Mouse (Mus musculus) MEL (cell line): ENCODE data around the gene Tmem132c. TPM values are rescaled to one million over a fixed set of nuclear protein-coding genes. Genes with fewer than 3 reads are reported as not detected.

ENCODE experiments used
- DNase-seq: peaks from one replicate; pipeline ENCODE4 v3.0.0; 2011; ENCODE audit warnings: low read depth, low spot score
- H3K27ac ChIP-seq: 2 replicates; pipeline ENCODE4 v1.5.1; 2012; ENCODE audit warnings: low read depth, mild to moderate bottlenecking, control low read depth, low read length, moderate library complexity; ENCODE audit not compliant: control insufficient read depth
- H3K27me3 ChIP-seq, 2 experiments: fragments of 150-350 bp in 1 of 2; sonication (generic) in 1 of 2; 2 replicates each; pipeline ENCODE4 v1.6.1; 2012; ENCODE audit warnings: low read length in 2 of 2, mild to moderate bottlenecking in 2 of 2, improper control_type of control experiment in 1 of 2, moderate library complexity in 1 of 2; ENCODE audit not compliant: insufficient read depth in 2 of 2, control insufficient read depth in 1 of 2
- H3K36me3 ChIP-seq, 2 experiments: 2 replicates each; pipeline ENCODE4 v1.6.1; 2012 to 2014; ENCODE audit warnings: low read length in 2 of 2, improper control_type of control experiment in 1 of 2, inconsistent platforms in 1 of 2, mild to moderate bottlenecking in 1 of 2; ENCODE audit not compliant: insufficient read depth in 2 of 2, control insufficient read depth in 1 of 2
- H3K4me1 ChIP-seq, 2 experiments: fragments of 150-350 bp in 1 of 2; sonication (generic) in 1 of 2; 2 replicates each; pipeline ENCODE4 v1.6.1; 2012; ENCODE audit warnings: low read length in 2 of 2, improper control_type of control experiment in 1 of 2, mild to moderate bottlenecking in 1 of 2; ENCODE audit not compliant: insufficient read depth in 2 of 2, control insufficient read depth in 1 of 2
- H3K4me3 ChIP-seq, 2 experiments: fragments of 150-350 bp in 1 of 2; sonication (generic) in 1 of 2; 2 replicates each; pipeline ENCODE4 v1.5.1; 2012; ENCODE audit warnings: low read depth in 2 of 2, low read length in 2 of 2, mild to moderate bottlenecking in 2 of 2, moderate library complexity in 2 of 2, control low read depth in 1 of 2, improper control_type of control experiment in 1 of 2; ENCODE audit not compliant: control insufficient read depth in 1 of 2, insufficient read depth in 1 of 2
- H3K79me2 ChIP-seq: 2 replicates; pipeline ENCODE4 v1.6.1; 2012; ENCODE audit warnings: mild to moderate bottlenecking, low read length, moderate library complexity; ENCODE audit not compliant: control insufficient read depth, poor library complexity, insufficient read depth
- H3K9ac ChIP-seq: 2 replicates; pipeline ENCODE4 v1.6.1; 2012; ENCODE audit warnings: low read depth, mild to moderate bottlenecking, control low read depth, low read length, moderate library complexity; ENCODE audit not compliant: control insufficient read depth, poor library complexity, severe bottlenecking
- H3K9me3 ChIP-seq: fragments of 150-350 bp; sonication (generic); replicated peaks from 2 replicates; pipeline ENCODE4 v1.6.1; 2012; ENCODE audit warnings: mild to moderate bottlenecking, low read length, improper control_type of control experiment, moderate library complexity; ENCODE audit not compliant: insufficient read depth
- BHLHE40 ChIP-seq: IDR thresholded peaks from 2 replicates; pipeline ENCODE4 v1.6.1; 2012; ENCODE audit warnings: low read depth, mild to moderate bottlenecking, inconsistent platforms, low read length, improper control_type of control experiment, borderline replicate concordance
- E2F4 ChIP-seq: IDR thresholded peaks from 2 replicates; pipeline ENCODE4 v1.6.1; 2011; ENCODE audit warnings: low read depth, low read length, improper control_type of control experiment, borderline replicate concordance
- ELF1 ChIP-seq: IDR thresholded peaks from 2 replicates; pipeline ENCODE4 v1.6.1; 2014; ENCODE audit warnings: low read depth, mild to moderate bottlenecking, inconsistent platforms, low read length, improper control_type of control experiment, moderate library complexity
- EP300 ChIP-seq, 2 experiments: IDR thresholded peaks; 2 replicates each; pipeline ENCODE4 v1.6.1; 2011; ENCODE audit warnings: improper control_type of control experiment in 2 of 2, low read length in 2 of 2, low read depth in 1 of 2, mild to moderate bottlenecking in 1 of 2
- GABPA ChIP-seq: IDR thresholded peaks from 2 replicates; pipeline ENCODE4 v1.6.1; 2012; ENCODE audit warnings: low read depth, mild to moderate bottlenecking, inconsistent platforms, low read length, improper control_type of control experiment, moderate library complexity
- GATA1 ChIP-seq: IDR thresholded peaks from 2 replicates; pipeline ENCODE4 v1.6.1; 2011; ENCODE audit warnings: low read depth, low read length, improper control_type of control experiment
- MAFK ChIP-seq: IDR thresholded peaks from 2 replicates; pipeline ENCODE4 v1.6.1; 2011; ENCODE audit warnings: low read depth, mild to moderate bottlenecking, low read length, improper control_type of control experiment, borderline replicate concordance
- MAX ChIP-seq: IDR thresholded peaks from 2 replicates; pipeline ENCODE4 v1.6.1; 2011; ENCODE audit warnings: low read length, improper control_type of control experiment
- MAZ ChIP-seq: IDR thresholded peaks from 2 replicates; pipeline ENCODE4 v1.6.1; 2012; ENCODE audit warnings: low read depth, mild to moderate bottlenecking, inconsistent platforms, low read length, improper control_type of control experiment
- MYB ChIP-seq: IDR thresholded peaks from 2 replicates; pipeline ENCODE4 v1.6.1; 2011; ENCODE audit warnings: mild to moderate bottlenecking, low read depth, low read length, improper control_type of control experiment
- MYC ChIP-seq: IDR thresholded peaks from 2 replicates; pipeline ENCODE4 v1.6.1; 2011; ENCODE audit warnings: low read depth, mild to moderate bottlenecking, low read length, improper control_type of control experiment, moderate library complexity
- POLR2A ChIP-seq, 2 experiments: IDR thresholded peaks; 2 replicates each; pipeline ENCODE4 v1.6.1; 2011 to 2012; ENCODE audit warnings: low read length in 2 of 2, mild to moderate bottlenecking in 2 of 2, control low read depth in 1 of 2, improper control_type of control experiment in 1 of 2, low read depth in 1 of 2, moderate library complexity in 1 of 2; ENCODE audit not compliant: control insufficient read depth in 1 of 2, insufficient read depth in 1 of 2, poor library complexity in 1 of 2
- POLR2AphosphoS2 ChIP-seq: IDR thresholded peaks from 2 replicates; pipeline ENCODE4 v1.6.1; 2011; ENCODE audit warnings: low read length, improper control_type of control experiment
- RAD21 ChIP-seq: IDR thresholded peaks from 2 replicates; pipeline ENCODE4 v1.6.1; 2011; ENCODE audit warnings: mild to moderate bottlenecking, low read depth, low read length, improper control_type of control experiment
- SIN3A ChIP-seq: IDR thresholded peaks from 2 replicates; pipeline ENCODE4 v1.6.1; 2012; ENCODE audit warnings: low read length, improper control_type of control experiment, inconsistent platforms
- SMC3 ChIP-seq: IDR thresholded peaks from 2 replicates; pipeline ENCODE4 v1.6.1; 2011; ENCODE audit warnings: low read depth, low read length, improper control_type of control experiment
- TBP ChIP-seq: IDR thresholded peaks from 2 replicates; pipeline ENCODE4 v1.8.0; 2011; ENCODE audit warnings: low read depth, low read length, improper control_type of control experiment
- UBTF ChIP-seq: IDR thresholded peaks from 2 replicates; pipeline ENCODE4 v1.6.1; 2012; ENCODE audit warnings: low read depth, mild to moderate bottlenecking, inconsistent platforms, low read length, improper control_type of control experiment, moderate library complexity, borderline replicate concordance; ENCODE audit not compliant: insufficient read depth
- ZC3H11A ChIP-seq: IDR thresholded peaks from 2 replicates; pipeline ENCODE4 v1.6.1; 2012; ENCODE audit warnings: low read depth, mild to moderate bottlenecking, inconsistent platforms, low read length, improper control_type of control experiment
- ZKSCAN1 ChIP-seq: IDR thresholded peaks from 2 replicates; pipeline ENCODE4 v1.6.1; 2012; ENCODE audit warnings: low read depth, mild to moderate bottlenecking, inconsistent platforms, low read length, improper control_type of control experiment, moderate library complexity
- ZMIZ1 ChIP-seq: IDR thresholded peaks from 2 replicates; pipeline ENCODE4 v1.6.1; 2012; ENCODE audit warnings: low read depth, mild to moderate bottlenecking, inconsistent platforms, low read length, improper control_type of control experiment, moderate library complexity
- polyA plus RNA-seq, 2 experiments: library from polyadenylated mRNA; stranded (reverse) in 1 of 2; unstranded in 1 of 2; fragments of >175 nt in 1 of 2; fragments of >200 nt in 1 of 2; gene quantifications; 2 replicates each; pipeline versions ENCODE4 v1.2.1 to v1.2.4; 2012; ENCODE audit warnings: low replicate concordance in 2 of 2, low read depth in 1 of 2; ENCODE audit not compliant: insufficient read length in 2 of 2, insufficient read depth in 1 of 2, missing spikeins in 1 of 2
- total RNA-seq: library from RNA; depleted of rRNA; stranded (reverse); fragments of 300-350 nt; gene quantifications from 2 replicates; pipeline ENCODE4 v1.2.3, GENCODE M21; 2012

Tmem132c gene
- total and polyA plus RNA-seq, 3 experiments: not detected

- DNase-seq: no peak
- H3K9ac ChIP-seq: no peak overlapping the region
- no peaks in the 10 kb centered on the region for H3K27me3 ChIP-seq
- H3K4me1 ChIP-seq: no peaks in the 10 kb centered on the region
- H3K4me3 ChIP-seq: no peak overlapping the region
- TF ChIP-seq GATA1 (no peak), POLR2A (IDR thresholded peaks at IDR 0.05; ENCODE audit: control insufficient read depth in 1 of 2, insufficient read depth in 1 of 2, low read depth in 1 of 2, low read length in 2 of 2, poor library complexity in 1 of 2) (no peak), SIN3A (no peak), MAZ (no peak), MAFK (no peak), SMC3 (no peak), BHLHE40 (no peak), ZKSCAN1 (no peak), MYC (no peak), POLR2AphosphoS2 (no peak), EP300 (IDR thresholded peaks at IDR 0.05; ENCODE audit: low read depth in 1 of 2, low read length in 2 of 2) (no peak), MAX (no peak), GABPA (no peak)
- no peaks in the 10 kb centered on the region for H3K36me3 ChIP-seq
- H3K27ac ChIP-seq: no peak overlapping the region
- H3K9me3 ChIP-seq: no peaks in the 10 kb centered on the region
- no peaks in the 10 kb centered on the region for H3K79me2 ChIP-seq
Observed at GRCm38 (mm10) chr5:127405391-127406000, 163.9 kb downstream of the Tmem132c start.

GRCm38 (mm10) chr5:127406014-127406655 lies 164.5 kb downstream of the Tmem132c start:
- no peaks in the 10 kb centered on the region for H3K9me3 ChIP-seq
- no peak overlapping the region for H3K4me3 ChIP-seq
- TF ChIP-seq RAD21 (no peak), ZMIZ1 (no peak), E2F4 (no peak), BHLHE40 (no peak), UBTF (no peak), MYB (no peak), ELF1 (no peak), ZC3H11A (no peak), TBP (no peak)

More at GRCm38 (mm10) chr5:127406014-127406655, 164.5 kb downstream of the Tmem132c start:
- Histone ChIP-seq H3K9ac (no peak overlapping the region), H3K36me3 (no peaks in the 10 kb centered on the region), H3K4me1 (no peaks in the 10 kb centered on the region), H3K79me2 (no peaks in the 10 kb centered on the region), H3K27ac (no peak overlapping the region), H3K27me3 (no peaks in the 10 kb centered on the region)
- DNase-seq: no peak
